Mouse (Mus musculus) heart, postnatal 36 days (tissue): ENCODE results near the gene Sap18b. TPM values are rescaled to one million over a fixed set of nuclear protein-coding genes. Genes with fewer than 3 reads are reported as not detected.
"Not testable (repeated sequence)": the region's sequence is repeated elsewhere in the genome, so short reads cannot be mapped to it uniquely, and the experiment has no call there.

Experiments used
- DNase-seq, 2 experiments: peaks; one replicate each; pipeline ENCODE4 v3.0.0; 2021 to 2022
- intact Hi-C: fragments of 180-260 bp; cut with DNase I; formaldehyde crosslinking; loops from one replicate; pipeline ENCODE4 v1.15.1; 2025
- total RNA-seq, 2 experiments: library from RNA; stranded (reverse); gene quantifications; 2 replicates each; pipeline ENCODE4 v1.2.3; 2021

The Sap18b gene
- total RNA-seq, 2 experiments from 2014 or later = 87.1 to 90.7 TPM

DNA sequence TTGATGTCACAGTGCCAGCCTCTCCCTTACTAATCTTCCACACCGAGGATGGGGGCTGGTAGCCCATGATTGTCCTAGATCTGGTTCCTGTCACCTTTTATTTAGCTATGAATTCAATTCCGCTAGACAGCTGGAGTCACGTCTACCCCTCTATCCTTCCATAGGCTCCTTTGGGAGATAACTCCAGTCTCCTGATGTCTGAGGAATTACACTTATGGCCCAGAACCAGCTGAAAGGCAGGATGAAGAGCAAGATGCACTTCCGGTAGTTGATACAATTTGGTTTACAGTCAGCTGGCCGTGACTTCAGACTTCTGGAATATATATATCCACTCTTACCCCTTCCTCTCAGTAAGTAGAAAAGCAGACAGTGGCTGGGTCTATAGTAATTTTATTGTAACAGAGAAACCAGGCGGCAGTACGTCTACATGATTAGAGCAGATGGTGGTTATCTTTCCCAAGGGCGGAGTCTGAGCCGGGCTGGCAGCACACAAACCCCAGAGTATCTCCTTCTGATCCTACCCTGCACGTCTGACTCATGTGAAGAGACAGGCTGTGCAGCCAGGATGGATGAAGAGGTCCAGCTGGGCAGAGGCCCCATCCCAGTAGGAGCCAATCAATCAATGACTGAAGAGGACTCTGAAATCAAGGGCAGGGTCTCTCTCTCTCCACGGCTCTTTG is 38.8 kb downstream of the Sap18b start:
- intact Hi-C loops, DNase-seq: not testable (repeated sequence)

DNA sequence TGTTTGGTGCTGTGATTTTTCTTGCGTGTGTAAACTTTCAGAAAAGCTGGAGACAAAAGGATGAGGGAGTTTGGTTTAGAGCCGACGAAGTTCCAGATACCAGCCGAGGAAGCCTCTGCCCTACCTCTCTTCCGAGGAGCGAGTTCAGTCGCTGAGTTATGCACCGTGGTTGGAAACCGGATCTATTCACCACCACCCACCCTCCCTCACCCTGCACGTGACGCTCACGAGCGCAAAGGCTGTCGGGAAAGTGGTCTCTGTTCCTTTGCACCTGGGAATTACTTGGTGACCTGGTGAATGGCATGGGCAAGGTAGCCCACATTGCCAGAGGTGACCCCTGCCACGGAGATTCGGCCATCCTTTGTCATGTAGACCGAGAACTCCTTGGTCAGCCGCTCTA is 39.7 kb downstream of the Sap18b start:
- intact Hi-C loops, DNase-seq: not testable (repeated sequence)

DNA sequence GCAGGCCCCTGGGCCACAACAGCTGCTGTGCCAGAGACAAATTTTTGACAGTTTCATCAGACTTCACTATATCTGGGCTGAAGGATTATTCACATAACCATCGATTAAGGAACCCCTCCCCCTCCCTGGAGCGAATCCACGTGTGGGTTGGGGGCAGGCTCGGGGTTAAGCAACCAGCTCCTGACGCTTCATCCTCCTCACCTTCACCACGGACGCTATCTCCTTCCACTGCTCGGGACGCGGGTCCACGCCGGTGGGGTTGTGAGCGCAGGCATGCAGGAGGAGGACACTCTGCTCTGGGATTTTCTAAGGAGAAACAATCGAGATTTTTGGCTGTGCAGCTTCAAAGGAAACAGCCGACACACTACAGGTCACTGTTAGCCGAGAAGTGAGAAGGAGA is 46.5 kb downstream of the Sap18b start:
- intact Hi-C loops = no loop called here
- no peak for DNase-seq

DNA sequence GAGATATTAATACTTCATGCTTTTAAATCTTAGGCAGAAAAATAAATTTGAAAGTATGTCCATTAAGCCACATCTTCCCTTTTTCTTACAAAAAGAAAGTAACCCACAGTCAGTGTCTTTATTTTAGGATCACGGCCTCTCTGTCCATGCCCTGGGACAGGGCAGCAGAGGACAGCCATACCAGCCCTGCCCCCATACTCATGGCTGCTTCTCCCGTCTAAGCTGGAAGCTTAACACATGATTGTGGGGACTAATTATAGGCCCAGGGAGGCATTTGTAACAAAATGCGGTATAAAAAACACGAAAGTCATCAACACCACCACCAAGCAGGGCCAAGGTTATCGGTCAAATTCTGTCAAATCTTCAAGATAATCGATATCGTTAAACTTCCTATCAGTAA is 50.1 kb downstream of the Sap18b start:
- peak in 1 of 2 experiments; percentile 21 for DNase-seq
- intact Hi-C loops = no loop called here

Other genes with a start within 250 kb of the Sap18b start
- not detected for gene Prss54, start 249.0 kb upstream of the Sap18b start, total RNA-seq
- gene Gins3, start 191.9 kb upstream of the Sap18b start, total RNA-seq = 1 to 10 TPM in 1 of 2 experiments, under 1 TPM in 1; 0.87 to 1.3 TPM
- gene Ndrg4, start 148.4 kb upstream of the Sap18b start, total RNA-seq = 100 to 1,000 TPM; 233 to 242 TPM
- 10 to 100 TPM; 15.8 to 17.9 TPM for gene Setd6, start 109.5 kb upstream of the Sap18b start, total RNA-seq
- gene Cnot1, start 17.9 kb upstream of the Sap18b start, total RNA-seq = 100 to 1,000 TPM; 119 to 124 TPM
- gene Slc38a7, start 28.2 kb downstream of the Sap18b start, total RNA-seq = 10 to 100 TPM; 11.4 to 12.0 TPM
- 100 to 1,000 TPM; 811 to 862 TPM for gene Got2, start 63.2 kb downstream of the Sap18b start, total RNA-seq